Mouse (Mus musculus) stomach, postnatal 0 days (tissue): ENCODE measurements around the gene Pnliprp2. TPM values are rescaled to one million over a fixed set of nuclear protein-coding genes. Genes with fewer than 3 reads are reported as not detected.

ENCODE experiments used
- ATAC-seq: fragments of 200-750 bp; cut with Nextera tagmentation; 2 replicates; pipeline ENCODE4 v1.8.0; 2017; ENCODE audit not compliant: low FRiP score, low TSS enrichment
- DNase-seq: peaks from one replicate; pipeline ENCODE4 v3.0.0-alpha.2; 2016; ENCODE audit warnings: low spot score
- H3K27ac ChIP-seq: fragments of 300-500 bp; sonication (generic); replicated peaks from 2 replicates; pipeline ENCODE4 v1.5.1; 2014; ENCODE audit warnings: mild to moderate bottlenecking, control low read depth
- H3K27me3 ChIP-seq: fragments of 300-500 bp; sonication (generic); 2 replicates; pipeline ENCODE4 v1.6.1; 2014; ENCODE audit warnings: low read length; ENCODE audit not compliant: control insufficient read depth, insufficient read depth
- H3K36me3 ChIP-seq: fragments of 300-500 bp; sonication (generic); 2 replicates; pipeline ENCODE4 v1.6.1; 2014; ENCODE audit warnings: low read length, mixed read lengths; ENCODE audit not compliant: control insufficient read depth, insufficient read depth
- H3K4me1 ChIP-seq: fragments of 300-500 bp; sonication (generic); replicated peaks from 2 replicates; pipeline ENCODE4 v1.6.1; 2014; ENCODE audit warnings: antibody characterized with exemption; ENCODE audit not compliant: control insufficient read depth, insufficient read depth
- H3K4me2 ChIP-seq: fragments of 300-500 bp; sonication (generic); replicated peaks from 2 replicates; pipeline ENCODE4 v1.6.1; 2014; ENCODE audit warnings: low read depth, mild to moderate bottlenecking, control low read depth, moderate library complexity
- H3K4me3 ChIP-seq: fragments of 300-500 bp; sonication (generic); 2 replicates; pipeline ENCODE4 v1.5.1; 2014; ENCODE audit warnings: low read depth, low read length, control low read depth
- H3K9ac ChIP-seq: fragments of 300-500 bp; sonication (generic); 2 replicates; pipeline ENCODE4 v1.6.1; 2014; ENCODE audit warnings: mild to moderate bottlenecking, low read length, control low read depth, mixed read lengths
- H3K9me3 ChIP-seq: fragments of 300-500 bp; sonication (generic); 2 replicates; pipeline ENCODE4 v1.6.1; 2016; ENCODE audit warnings: low read length; ENCODE audit not compliant: control insufficient read depth
- CTCF ChIP-seq: IDR thresholded peaks from 2 replicates; pipeline ENCODE4 v1.5.1; 2016; ENCODE audit warnings: antibody characterized with exemption, low read depth, mild to moderate bottlenecking, moderate library complexity
- EP300 ChIP-seq: optimal IDR thresholded peaks from 2 replicates; pipeline ENCODE3; 2016; ENCODE audit warnings: antibody characterized with exemption
- WGBS: fragments of 180-500 bp; shearing (Covaris S2); extraction: QIAGEN DNeasy Blood & Tissue Kit; methylation state at CpG from one replicate; pipeline ENCODE4 v1.1.7; 2014; 5-methylcytosine and 5-hydroxymethylcytosine counted together
- polyA plus RNA-seq: library from polyadenylated mRNA; unstranded; fragments of >200 nt; fragmentation: Nextera tagmentation; extraction: Ambion mirVana; gene quantifications from 2 replicates; pipeline ENCODE4 v1.2.1, GENCODE M21; 2015

Pnliprp2 gene
- polyA plus RNA-seq, 1 experiment from 2014 or later, result 4.2 TPM

- no peaks in the 10 kb centered on the region for H3K27me3 ChIP-seq
- TF ChIP-seq EP300, result no peak
- TF ChIP-seq CTCF, result no peak
- ATAC-seq (no peak), DNase-seq (no peak)
- H3K4me2 ChIP-seq, result no peak overlapping the region
- H3K9ac ChIP-seq, result no peak overlapping the region
- H3K9me3 ChIP-seq, result no peaks in the 10 kb centered on the region
- no peak overlapping the region for H3K27ac ChIP-seq
- H3K36me3 ChIP-seq, result no peaks in the 10 kb centered on the region
- WGBS, result 82% methylated on average over 6 of the region's 6 CpGs
- H3K4me3 ChIP-seq, result no peak overlapping the region
- H3K4me1 ChIP-seq, result no peaks in the 10 kb centered on the region
Measured at GRCm38 (mm10) chr19:58733216-58733615, 26.3 kb upstream of the Pnliprp2 start.

DNA sequence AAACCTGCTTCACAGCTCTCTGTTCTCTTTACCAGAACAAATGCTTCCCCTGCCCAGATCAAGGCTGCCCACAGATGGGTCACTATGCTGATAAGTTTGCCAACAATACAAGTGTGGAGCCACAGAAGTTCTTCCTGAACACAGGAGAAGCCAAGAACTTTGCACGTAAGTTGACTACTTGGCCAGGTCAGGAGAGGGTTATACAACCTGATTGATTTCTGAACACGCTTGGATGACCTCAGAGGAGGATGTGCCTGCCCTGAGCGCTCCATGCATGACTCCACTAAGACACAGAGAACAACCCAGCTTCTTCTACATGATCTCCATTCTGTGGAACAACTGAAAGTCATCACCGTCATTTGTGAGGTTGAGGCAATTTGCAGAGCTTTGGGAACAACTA is 21.4 kb upstream of the Pnliprp2 start:
- Histone ChIP-seq H3K9me3 (no peaks in the 10 kb centered on the region), H3K9ac (no peak overlapping the region), H3K27me3 (no peaks in the 10 kb centered on the region), H3K4me3 (no peak overlapping the region), H3K36me3 (no peaks in the 10 kb centered on the region), H3K27ac (no peak overlapping the region), H3K4me1 (no peaks in the 10 kb centered on the region), H3K4me2 (no peak overlapping the region)
- 86% methylated on average over 4 of the region's 4 CpGs for WGBS
- DNase-seq (no peak), ATAC-seq (no peak)
- no peak for TF ChIP-seq EP300
- no peak for TF ChIP-seq CTCF

- ATAC-seq, result no peak
- WGBS, result 78% methylated on average over 6 of the region's 6 CpGs
- no peak for DNase-seq
Measured at GRCm38 (mm10) chr19:58741036-58741435, 18.5 kb upstream of the Pnliprp2 start.

DNA sequence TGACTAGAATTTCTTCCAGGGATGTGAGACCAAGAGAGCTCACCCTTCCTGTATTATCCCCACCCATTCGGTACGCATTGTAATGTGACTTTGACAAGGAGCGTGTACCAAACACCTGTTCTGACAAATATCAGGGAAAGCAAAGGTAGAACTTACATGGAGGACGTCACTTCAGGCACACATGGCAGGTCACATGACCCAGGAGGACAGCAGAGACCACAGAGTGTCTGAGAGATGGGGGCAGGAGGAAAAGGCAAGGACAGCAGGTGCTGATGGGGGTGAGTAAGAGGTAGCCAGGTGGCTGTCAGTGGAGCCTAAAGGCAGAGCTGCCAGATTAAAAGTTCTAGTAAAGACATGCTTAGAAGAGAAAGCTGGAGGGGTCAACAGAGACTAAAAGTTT is 16.8 kb upstream of the Pnliprp2 start:
- no peak overlapping the region for H3K4me3 ChIP-seq
- H3K27ac ChIP-seq, result no peak overlapping the region
- no peak overlapping the region for H3K4me2 ChIP-seq
- WGBS, result 78% methylated on average over 4 of the region's 4 CpGs
- DNase-seq (no peak), ATAC-seq (no peak)
- no peaks in the 10 kb centered on the region for H3K9me3 ChIP-seq
- TF ChIP-seq EP300, result no peak
- TF ChIP-seq CTCF, result no peak
- H3K27me3 ChIP-seq, result no peaks in the 10 kb centered on the region
- no peak overlapping the region for H3K9ac ChIP-seq
- H3K36me3 ChIP-seq, result no peaks in the 10 kb centered on the region
- H3K4me1 ChIP-seq, result no peaks in the 10 kb centered on the region

More at GRCm38 (mm10) chr19:58741036-58741435, 18.5 kb upstream of the Pnliprp2 start:
- Histone ChIP-seq H3K4me1 (no peaks in the 10 kb centered on the region), H3K4me2 (no peak overlapping the region), H3K36me3 (no peaks in the 10 kb centered on the region), H3K4me3 (no peak overlapping the region), H3K27ac (no peak overlapping the region), H3K9me3 (no peaks in the 10 kb centered on the region), H3K9ac (no peak overlapping the region), H3K27me3 (no peaks in the 10 kb centered on the region)
- TF ChIP-seq CTCF (no peak), EP300 (no peak)

DNA sequence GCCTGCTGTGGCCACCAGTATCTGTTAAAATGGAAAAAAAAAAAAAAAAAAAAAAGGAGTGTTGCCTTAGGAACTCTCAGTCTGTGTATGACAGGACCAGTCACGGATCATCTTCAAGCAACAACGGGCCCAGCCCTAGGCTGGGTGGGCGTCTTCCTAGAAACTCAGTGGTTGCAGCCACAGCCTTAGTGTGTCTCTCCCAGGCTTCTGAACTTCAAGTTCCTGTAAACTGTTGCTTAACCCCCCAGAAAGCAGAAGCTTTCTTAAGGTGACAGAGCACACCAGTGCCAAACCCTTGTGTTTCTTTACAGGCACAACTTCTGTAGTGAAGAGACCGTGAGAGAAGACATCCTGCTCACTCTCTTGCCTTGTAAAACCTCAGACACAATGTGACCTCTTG is 15.8 kb upstream of the Pnliprp2 start:
- no peaks in the 10 kb centered on the region for H3K27me3 ChIP-seq
- H3K4me3 ChIP-seq, result no peak overlapping the region
- H3K27ac ChIP-seq, result no peak overlapping the region
- no peak overlapping the region for H3K4me2 ChIP-seq
- H3K4me1 ChIP-seq, result no peaks in the 10 kb centered on the region
- TF ChIP-seq EP300 (no peak), CTCF (no peak)
- H3K9ac ChIP-seq, result no peak overlapping the region
- whole genome bisulfite sequencing, result 58% methylated on average over 4 of the region's 4 CpGs
- no peak for DNase-seq
- no peaks in the 10 kb centered on the region for H3K36me3 ChIP-seq
- H3K9me3 ChIP-seq, result no peaks in the 10 kb centered on the region
- no peak for ATAC-seq

- no peak overlapping the region for H3K9ac ChIP-seq
Measured at GRCm38 (mm10) chr19:58747498-58748000, 12.0 kb upstream of the Pnliprp2 start.

More at GRCm38 (mm10) chr19:58747498-58748000, 12.0 kb upstream of the Pnliprp2 start:
- Histone ChIP-seq H3K36me3 (no peaks in the 10 kb centered on the region), H3K27ac (no peak overlapping the region), H3K27me3 (no peaks in the 10 kb centered on the region), H3K9me3 (no peaks in the 10 kb centered on the region), H3K4me2 (no peak overlapping the region), H3K4me1 (no peaks in the 10 kb centered on the region), H3K4me3 (no peak overlapping the region)
- TF ChIP-seq CTCF, result no peak
- no peak for TF ChIP-seq EP300
- ATAC-seq (no peak), DNase-seq (peak; percentile 29)
- 74% methylated on average over 9 of the region's 9 CpGs for WGBS
